Mouse (Mus musculus) embryonic fibroblast, embryonic 13.5 days (primary cell): ENCODE data around the gene Proser2. TPM values are rescaled to one million over a fixed set of nuclear protein-coding genes. Genes with fewer than 3 reads are reported as not detected.

Experiments
- H3K27ac ChIP-seq: 2 replicates; pipeline ENCODE4 v1.5.1; 2012; ENCODE audit warnings: low read length, control low read depth, inconsistent platforms; ENCODE audit not compliant: insufficient read depth
- H3K4me1 ChIP-seq: 2 replicates; pipeline ENCODE4 v1.6.1; 2011; ENCODE audit warnings: low read length; ENCODE audit not compliant: control insufficient read depth, insufficient read depth
- H3K4me3 ChIP-seq: 2 replicates; pipeline ENCODE4 v1.5.1; 2011; ENCODE audit warnings: mild to moderate bottlenecking, control low read depth, low read length; ENCODE audit not compliant: insufficient read depth
- CTCF ChIP-seq: IDR thresholded peaks from 2 replicates; pipeline ENCODE4 v1.5.1; 2011; ENCODE audit warnings: mild to moderate bottlenecking, control low read depth, low read length, moderate library complexity, borderline replicate concordance; ENCODE audit not compliant: insufficient read depth
- POLR2A ChIP-seq: IDR thresholded peaks from 2 replicates; pipeline ENCODE4 v1.6.1; 2011; ENCODE audit warnings: low read depth, mild to moderate bottlenecking, control low read depth, low read length, moderate library complexity
- polyA plus RNA-seq: library from polyadenylated mRNA; stranded (reverse); fragments of >200 nt; gene quantifications from 2 replicates; pipeline ENCODE4 v1.2.4, GENCODE M21; 2011; ENCODE audit warnings: low read depth; ENCODE audit not compliant: missing spikeins, insufficient read length

The Proser2 gene
- polyA plus RNA-seq, 1 experiment: 0.14 TPM

DNA sequence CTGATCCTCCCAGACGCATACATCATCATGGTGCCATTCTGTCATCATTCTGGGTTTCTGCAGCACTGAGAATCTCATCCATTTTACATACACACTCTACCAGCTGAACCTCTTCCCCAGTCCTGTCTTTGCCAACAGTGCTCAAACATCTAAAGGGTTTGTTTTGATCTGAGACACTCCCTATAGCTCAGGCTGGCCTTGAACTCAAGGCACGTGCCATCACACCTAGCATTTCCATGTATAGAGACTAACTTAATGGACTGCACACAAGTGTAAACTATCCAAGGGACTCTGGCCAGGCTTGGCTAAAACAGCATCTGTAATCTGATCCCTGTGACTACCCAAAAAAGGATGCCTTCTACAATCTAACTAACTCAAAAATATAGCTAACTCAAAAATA lies 70.7 kb downstream of the Proser2 start:
- no peak overlapping the region for H3K27ac ChIP-seq
- H3K4me3 ChIP-seq: no peak overlapping the region
- H3K4me1 ChIP-seq: no peaks in the 10 kb centered on the region; the same call in 1 of the 2 replicates
- TF ChIP-seq CTCF: no peak
- no peak for TF ChIP-seq POLR2A

- no peak for TF ChIP-seq POLR2A
- no peak for TF ChIP-seq CTCF
- H3K4me1 ChIP-seq: no peaks in the 10 kb centered on the region; the same call in 1 of the 2 replicates
- no peak overlapping the region for H3K27ac ChIP-seq
- no peak overlapping the region for H3K4me3 ChIP-seq
Observed at GRCm38 (mm10) chr2:6056518-6056917, 73.5 kb downstream of the Proser2 start.

DNA sequence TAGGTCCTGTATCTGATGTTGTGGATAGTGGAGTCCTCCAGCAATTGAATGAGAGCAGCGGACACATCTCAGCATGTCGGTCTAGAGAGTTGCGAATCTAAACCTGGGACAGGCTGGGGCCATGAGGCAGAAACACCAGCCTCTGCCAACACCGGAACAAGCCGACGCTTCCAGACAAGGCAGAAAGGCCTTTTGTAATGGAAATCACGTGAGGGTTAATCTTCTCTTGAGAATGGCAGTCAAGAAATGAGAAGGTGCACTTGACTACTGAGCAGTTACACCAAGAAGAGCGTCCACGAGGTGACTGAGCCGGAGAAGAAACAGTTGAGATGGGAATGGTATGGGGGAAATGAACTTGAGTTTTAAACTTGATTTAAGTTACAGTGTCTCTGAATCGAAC lies 74.5 kb downstream of the Proser2 start:
- Histone ChIP-seq H3K27ac (no peak overlapping the region), H3K4me1 (no peaks in the 10 kb centered on the region; the same call in 1 of the 2 replicates), H3K4me3 (no peak overlapping the region)
- TF ChIP-seq CTCF (no peak), POLR2A (no peak)

DNA sequence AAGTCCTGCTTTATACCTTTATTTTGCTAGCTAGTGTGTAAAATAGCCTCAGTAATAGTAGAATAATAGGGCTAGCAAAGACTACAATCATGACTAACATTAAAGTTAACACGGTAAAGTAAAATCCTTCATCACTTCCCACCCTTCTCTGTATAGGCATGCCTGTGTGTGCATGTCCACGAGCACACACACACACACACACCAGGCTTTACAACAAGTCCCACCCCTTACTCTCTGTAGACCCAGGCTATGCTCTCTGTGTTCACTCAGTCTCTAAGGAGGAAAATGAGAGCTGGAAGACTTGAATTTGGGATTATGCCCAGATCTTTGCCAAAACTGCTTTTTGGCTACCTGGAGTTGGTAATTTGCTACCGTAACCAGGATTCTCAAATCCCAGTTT lies 81.0 kb downstream of the Proser2 start:
- Histone ChIP-seq H3K4me1 (no peaks in the 10 kb centered on the region), H3K27ac (no peak overlapping the region), H3K4me3 (no peak overlapping the region)
- no peak for TF ChIP-seq POLR2A
- TF ChIP-seq CTCF: no peak

DNA sequence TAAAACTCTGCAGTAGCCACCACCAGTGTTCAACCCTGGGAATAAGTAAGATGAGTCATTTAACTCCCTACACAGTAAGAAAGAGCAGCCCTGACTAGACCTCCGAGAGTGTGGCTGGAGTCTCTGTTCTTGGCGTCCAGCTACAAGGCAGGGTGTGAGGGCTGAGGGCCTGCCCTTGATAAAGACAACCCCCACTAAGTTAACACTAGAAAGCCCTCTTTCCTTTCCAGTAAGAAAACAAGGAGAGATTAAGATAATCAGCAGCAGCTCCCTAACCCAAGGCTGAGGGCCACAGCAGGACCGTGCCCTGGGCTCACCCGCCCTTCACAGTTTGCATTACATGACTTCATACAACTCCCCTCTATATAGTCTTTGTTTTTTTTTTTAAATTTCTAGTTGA lies 81.4 kb downstream of the Proser2 start:
- no peak overlapping the region for H3K27ac ChIP-seq
- TF ChIP-seq POLR2A (no peak), CTCF (no peak)
- H3K4me1 ChIP-seq: no peaks in the 10 kb centered on the region
- H3K4me3 ChIP-seq: no peak overlapping the region

Other genes starting within 250 kb of the Proser2 start
- gene Sec61a2, start 234.8 kb downstream of the Proser2 start, polyA plus RNA-seq: 65.9 and 80.0 TPM in 2 replicates
- gene Dhtkd1, start 187.4 kb downstream of the Proser2 start, polyA plus RNA-seq: 3.0 and 3.3 TPM in 2 replicates
- gene Upf2, start 178.7 kb downstream of the Proser2 start, polyA plus RNA-seq: 30.6 and 34.4 TPM in 2 replicates
- gene Echdc3, start 82.8 kb upstream of the Proser2 start, polyA plus RNA-seq: 0.97 and 1.3 TPM in 2 replicates
- 12.7 and 13.2 TPM in 2 replicates for gene Usp6nl, start 192.5 kb upstream of the Proser2 start, polyA plus RNA-seq